Mouse (Mus musculus): ENCODE measurements at regions not wholly inside any gene's neighbourhood (a gene's known extent, or its start where the extent isn't known, plus 50 kb on each side); places are given as distances from the start of the nearest gene placed in this dataset.

- no peak overlapping the region for H3K4me3 ChIP-seq (ENCODE audit: low read depth, low read length)
- no peaks in the 10 kb centered on the region for H3K9me3 ChIP-seq (ENCODE audit: control insufficient read depth, low read length)
- no peak overlapping the region for H3K27ac ChIP-seq (replicated peaks; ENCODE audit: low read depth, low read length)
- no peak overlapping the region for H3K4me2 ChIP-seq (ENCODE audit: low read depth, severe bottlenecking)
- no peaks in the 10 kb centered on the region for H3K27me3 ChIP-seq (ENCODE audit: control insufficient read depth, insufficient read depth, low read length)
- H3K36me3 ChIP-seq (ENCODE audit: control insufficient read depth, insufficient read depth, low read length) = no peaks in the 10 kb centered on the region
- ATAC-seq (ENCODE audit: insufficient number of reproducible peaks, low FRiP score, low TSS enrichment, low read depth) (no peak), DNase-seq (ENCODE audit: low spot score) (no peak)
- 52% methylated on average over 10 of the region's 10 CpGs for WGBS
- H3K4me1 ChIP-seq (ENCODE audit: control insufficient read depth, insufficient read depth, low read length) = no peaks in the 10 kb centered on the region
- H3K9ac ChIP-seq (ENCODE audit: low read length) = no peak overlapping the region
Observed at GRCm38 (mm10) chr10:51911066-51911691, 111.1 kb upstream of the Vgll2 start.

GRCm38 (mm10) chr10:51912096-51912495 is 110.2 kb upstream of the Vgll2 start:
- 56% methylated on average over 1 of the region's 1 CpGs for WGBS
- no peaks in the 10 kb centered on the region for H3K9me3 ChIP-seq (ENCODE audit: control insufficient read depth, low read length)
- H3K9ac ChIP-seq (ENCODE audit: low read length) = no peak overlapping the region
- DNase-seq (ENCODE audit: low spot score) (no peak), ATAC-seq (ENCODE audit: insufficient number of reproducible peaks, low FRiP score, low TSS enrichment, low read depth) (no peak)
- no peaks in the 10 kb centered on the region for H3K4me1 ChIP-seq (ENCODE audit: control insufficient read depth, insufficient read depth, low read length)
- H3K27me3 ChIP-seq (ENCODE audit: control insufficient read depth, insufficient read depth, low read length) = no peaks in the 10 kb centered on the region
- H3K27ac ChIP-seq (replicated peaks; ENCODE audit: low read depth, low read length) = no peak overlapping the region
- H3K4me3 ChIP-seq (ENCODE audit: low read depth, low read length) = no peak overlapping the region
- H3K36me3 ChIP-seq (ENCODE audit: control insufficient read depth, insufficient read depth, low read length) = no peaks in the 10 kb centered on the region
- H3K4me2 ChIP-seq (ENCODE audit: low read depth, severe bottlenecking) = no peak overlapping the region

- Histone ChIP-seq H3K9ac (ENCODE audit: low read length) (no peak overlapping the region), H3K4me3 (ENCODE audit: low read depth, low read length) (no peak overlapping the region), H3K27me3 (ENCODE audit: control insufficient read depth, insufficient read depth, low read length) (no peaks in the 10 kb centered on the region), H3K4me2 (ENCODE audit: low read depth, severe bottlenecking) (no peak overlapping the region), H3K27ac (replicated peaks; ENCODE audit: low read depth, low read length) (no peak overlapping the region), H3K9me3 (ENCODE audit: control insufficient read depth, low read length) (no peaks in the 10 kb centered on the region), H3K36me3 (ENCODE audit: control insufficient read depth, insufficient read depth, low read length) (no peaks in the 10 kb centered on the region), H3K4me1 (ENCODE audit: control insufficient read depth, insufficient read depth, low read length) (no peaks in the 10 kb centered on the region)
- DNase-seq (ENCODE audit: low spot score) = no peak
- no peak for ATAC-seq (ENCODE audit: insufficient number of reproducible peaks, low FRiP score, low TSS enrichment, low read depth)
- 85% methylated on average over 2 of the region's 2 CpGs for WGBS
Observed at GRCm38 (mm10) chr10:51926644-51927043, 95.7 kb upstream of the Vgll2 start.

- ATAC-seq (ENCODE audit: insufficient number of reproducible peaks, low FRiP score, low TSS enrichment, low read depth) (no peak), DNase-seq (ENCODE audit: low spot score) (no peak)
- Histone ChIP-seq H3K4me2 (ENCODE audit: low read depth, severe bottlenecking) (no peak overlapping the region), H3K4me3 (ENCODE audit: low read depth, low read length) (no peak overlapping the region), H3K27ac (replicated peaks; ENCODE audit: low read depth, low read length) (no peak overlapping the region), H3K9ac (ENCODE audit: low read length) (no peak overlapping the region), H3K27me3 (ENCODE audit: control insufficient read depth, insufficient read depth, low read length) (no peaks in the 10 kb centered on the region), H3K4me1 (ENCODE audit: control insufficient read depth, insufficient read depth, low read length) (no peaks in the 10 kb centered on the region), H3K36me3 (ENCODE audit: control insufficient read depth, insufficient read depth, low read length) (no peaks in the 10 kb centered on the region), H3K9me3 (ENCODE audit: control insufficient read depth, low read length) (no peaks in the 10 kb centered on the region)
- 90% methylated on average over 6 of the region's 6 CpGs for WGBS
Observed at GRCm38 (mm10) chr10:51929341-51929740, 93.0 kb upstream of the Vgll2 start.

- Histone ChIP-seq H3K4me1 (ENCODE audit: control insufficient read depth, insufficient read depth, low read length) (no peaks in the 10 kb centered on the region), H3K27me3 (ENCODE audit: control insufficient read depth, insufficient read depth, low read length) (no peaks in the 10 kb centered on the region), H3K9ac (ENCODE audit: low read length) (no peak overlapping the region), H3K36me3 (ENCODE audit: control insufficient read depth, insufficient read depth, low read length) (no peaks in the 10 kb centered on the region), H3K9me3 (ENCODE audit: control insufficient read depth, low read length) (no peaks in the 10 kb centered on the region), H3K4me3 (ENCODE audit: low read depth, low read length) (no peak overlapping the region), H3K4me2 (ENCODE audit: low read depth, severe bottlenecking) (no peak overlapping the region), H3K27ac (replicated peaks; ENCODE audit: low read depth, low read length) (no peak overlapping the region)
- no peak for ATAC-seq (ENCODE audit: insufficient number of reproducible peaks, low FRiP score, low TSS enrichment, low read depth)
- DNase-seq (ENCODE audit: low spot score) = no peak
- 63% methylated on average over 2 of the region's 2 CpGs for WGBS
Observed at GRCm38 (mm10) chr10:51930266-51930665, 92.0 kb upstream of the Vgll2 start.

- no peak overlapping the region for H3K9ac ChIP-seq (ENCODE audit: low read length)
- H3K4me1 ChIP-seq (ENCODE audit: control insufficient read depth, insufficient read depth, low read length) = no peaks in the 10 kb centered on the region
- 78% methylated on average over 1 of the region's 1 CpGs for WGBS
- DNase-seq (ENCODE audit: low spot score) (no peak), ATAC-seq (ENCODE audit: insufficient number of reproducible peaks, low FRiP score, low TSS enrichment, low read depth) (no peak)
- no peak overlapping the region for H3K4me2 ChIP-seq (ENCODE audit: low read depth, severe bottlenecking)
- H3K9me3 ChIP-seq (ENCODE audit: control insufficient read depth, low read length) = no peaks in the 10 kb centered on the region
- no peaks in the 10 kb centered on the region for H3K36me3 ChIP-seq (ENCODE audit: control insufficient read depth, insufficient read depth, low read length)
- no peak overlapping the region for H3K4me3 ChIP-seq (ENCODE audit: low read depth, low read length)
- no peaks in the 10 kb centered on the region for H3K27me3 ChIP-seq (ENCODE audit: control insufficient read depth, insufficient read depth, low read length)
- no peak overlapping the region for H3K27ac ChIP-seq (replicated peaks; ENCODE audit: low read depth, low read length)
Observed at GRCm38 (mm10) chr10:51930696-51931095, 91.6 kb upstream of the Vgll2 start.

GRCm38 (mm10) chr10:51935482-51935881 is 86.8 kb upstream of the Vgll2 start:
- Histone ChIP-seq H3K9ac (ENCODE audit: low read length) (no peak overlapping the region), H3K9me3 (ENCODE audit: control insufficient read depth, low read length) (no peaks in the 10 kb centered on the region), H3K27me3 (ENCODE audit: control insufficient read depth, insufficient read depth, low read length) (no peaks in the 10 kb centered on the region), H3K4me1 (ENCODE audit: control insufficient read depth, insufficient read depth, low read length) (no peaks in the 10 kb centered on the region), H3K4me2 (ENCODE audit: low read depth, severe bottlenecking) (no peak overlapping the region), H3K27ac (replicated peaks; ENCODE audit: low read depth, low read length) (no peak overlapping the region), H3K36me3 (ENCODE audit: control insufficient read depth, insufficient read depth, low read length) (no peaks in the 10 kb centered on the region), H3K4me3 (ENCODE audit: low read depth, low read length) (no peak overlapping the region)
- ATAC-seq (ENCODE audit: insufficient number of reproducible peaks, low FRiP score, low TSS enrichment, low read depth) (no peak), DNase-seq (ENCODE audit: low spot score) (no peak)
- WGBS = 83% methylated on average over 3 of the region's 3 CpGs

- DNase-seq (ENCODE audit: low spot score) (no peak), ATAC-seq (ENCODE audit: insufficient number of reproducible peaks, low FRiP score, low TSS enrichment, low read depth) (no peak)
- no peak overlapping the region for H3K27ac ChIP-seq (replicated peaks; ENCODE audit: low read depth, low read length)
- no peak overlapping the region for H3K9ac ChIP-seq (ENCODE audit: low read length)
- 71% methylated on average over 2 of the region's 2 CpGs for WGBS
- no peak overlapping the region for H3K4me3 ChIP-seq (ENCODE audit: low read depth, low read length)
- H3K27me3 ChIP-seq (ENCODE audit: control insufficient read depth, insufficient read depth, low read length) = no peaks in the 10 kb centered on the region
- H3K9me3 ChIP-seq (ENCODE audit: control insufficient read depth, low read length) = no peaks in the 10 kb centered on the region
- no peaks in the 10 kb centered on the region for H3K4me1 ChIP-seq (ENCODE audit: control insufficient read depth, insufficient read depth, low read length)
- H3K4me2 ChIP-seq (ENCODE audit: low read depth, severe bottlenecking) = no peak overlapping the region
- no peaks in the 10 kb centered on the region for H3K36me3 ChIP-seq (ENCODE audit: control insufficient read depth, insufficient read depth, low read length)
Observed at GRCm38 (mm10) chr10:51941192-51941591, 81.1 kb upstream of the Vgll2 start.

- Histone ChIP-seq H3K9me3 (ENCODE audit: control insufficient read depth, low read length) (no peaks in the 10 kb centered on the region), H3K4me2 (ENCODE audit: low read depth, severe bottlenecking) (no peak overlapping the region), H3K36me3 (ENCODE audit: control insufficient read depth, insufficient read depth, low read length) (no peaks in the 10 kb centered on the region), H3K27me3 (ENCODE audit: control insufficient read depth, insufficient read depth, low read length) (no peaks in the 10 kb centered on the region), H3K27ac (replicated peaks; ENCODE audit: low read depth, low read length) (no peak overlapping the region), H3K4me1 (ENCODE audit: control insufficient read depth, insufficient read depth, low read length) (no peaks in the 10 kb centered on the region), H3K9ac (ENCODE audit: low read length) (no peak overlapping the region), H3K4me3 (ENCODE audit: low read depth, low read length) (no peak overlapping the region)
- WGBS = 39% methylated on average over 4 of the region's 4 CpGs
- ATAC-seq (ENCODE audit: insufficient number of reproducible peaks, low FRiP score, low TSS enrichment, low read depth) = peak; percentile 58; the same call in 1 of the 2 replicates
- no peak for DNase-seq (ENCODE audit: low spot score)
Observed at GRCm38 (mm10) chr10:51945701-51946100, 76.6 kb upstream of the Vgll2 start.
